In the genomic region with DNA sequence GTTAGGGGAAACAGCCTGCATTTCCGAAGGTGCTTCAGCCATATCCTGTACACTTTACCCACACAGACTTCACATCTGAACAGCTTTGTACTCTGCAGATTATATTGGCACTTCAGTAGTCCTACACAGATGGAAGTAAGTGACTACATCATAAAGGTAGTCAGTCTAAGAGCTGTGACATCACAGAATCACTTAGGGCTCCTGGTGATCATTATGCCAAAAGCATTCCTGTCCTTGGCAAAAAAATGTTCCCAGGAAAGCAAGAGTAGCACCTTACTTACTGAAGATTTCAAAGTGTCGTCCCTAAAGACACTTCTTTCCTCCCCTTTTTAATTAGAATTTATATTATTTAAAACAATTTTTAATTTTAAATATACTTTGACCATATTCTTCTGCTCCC, we compare ENCODE assay signal across 47 mouse cellular contexts. TPM values are rescaled to one million over a fixed set of nuclear protein-coding genes. Genes with fewer than 3 reads are reported as not detected.
"Had no signal": no experiment of that assay in that cellular context is flagged by ENCODE, and none has a peak within 500 bp of the region (broad histone marks: within the 10 kb centered on the region; RNA-seq: fewer than 3 reads in every experiment).

A gene (minus strand): TSS at position 101 of the 400 bp plus-strand sequence.

- H3K4me1 ChIP-seq: limb, embryonic 10.5 days; limb, embryonic 12.5 days; limb, embryonic 13.5 days; limb, embryonic 15.5 days; liver, embryonic 12.5 days; liver, embryonic 13.5 days; liver, embryonic 15.5 days; lung, embryonic 15.5 days; megakaryocyte, embryonic 14.5 days; midbrain, embryonic 10.5 days; midbrain, embryonic 12.5 days; midbrain, embryonic 13.5 days; midbrain, embryonic 15.5 days had no signal

- H3K36me3 ChIP-seq: limb, embryonic 10.5 days; limb, embryonic 12.5 days; limb, embryonic 13.5 days; limb, embryonic 15.5 days; liver, embryonic 12.5 days; liver, embryonic 13.5 days; liver, embryonic 15.5 days; lung, embryonic 15.5 days; midbrain, embryonic 10.5 days; midbrain, embryonic 12.5 days; midbrain, embryonic 13.5 days; midbrain, embryonic 15.5 days had no signal

- H3K27ac ChIP-seq: left cerebral cortex, adult 2 months; limb, embryonic 10.5 days; limb, embryonic 12.5 days; limb, embryonic 13.5 days; limb, embryonic 15.5 days; liver, embryonic 12.5 days; liver, embryonic 13.5 days; liver, embryonic 14.5 days; liver, embryonic 15.5 days; lung, embryonic 15.5 days; macrophage; midbrain, embryonic 10.5 days; midbrain, embryonic 12.5 days; midbrain, embryonic 13.5 days; midbrain, embryonic 15.5 days had no signal

- H3K27me3 ChIP-seq: limb, embryonic 12.5 days; limb, embryonic 13.5 days; limb, embryonic 15.5 days; liver, embryonic 12.5 days; liver, embryonic 13.5 days; liver, embryonic 15.5 days; lung, embryonic 15.5 days; megakaryocyte, embryonic 14.5 days; midbrain, embryonic 12.5 days; midbrain, embryonic 13.5 days; midbrain, embryonic 15.5 days had no signal

- DNase-seq: left cerebral cortex, postnatal 4 days; liver; liver, embryonic 13.5 days; liver, postnatal 0 days; lung, adult 18-20 months; lung, adult 2 months; lung, embryonic 14.5 days; lung, postnatal 10 days; lung, postnatal 14 days; lung, postnatal 36 days; lung, postnatal 4 days; midbrain, embryonic 14.5 days had no signal

- H3K4me3 ChIP-seq: left cerebral cortex, adult 2 months; limb, embryonic 10.5 days; limb, embryonic 12.5 days; limb, embryonic 13.5 days; limb, embryonic 15.5 days; liver, embryonic 12.5 days; liver, embryonic 13.5 days; liver, embryonic 15.5 days; lung, embryonic 15.5 days; megakaryocyte, embryonic 14.5 days; midbrain, embryonic 10.5 days; midbrain, embryonic 12.5 days; midbrain, embryonic 13.5 days; midbrain, embryonic 15.5 days; myocyte had no signal

RNA-seq across cellular contexts. Expression of the gene that starts here (rescaled TPM):
- total RNA-seq: left cerebral cortex, adult 2 months; left cerebral cortex, adult 8-10 months; left cerebral cortex, postnatal 10 days; left cerebral cortex, postnatal 14 days; left cerebral cortex, postnatal 25 days; left cerebral cortex, postnatal 36 days; left cerebral cortex, postnatal 4 days; liver, adult 2 months; megakaryocyte progenitor cell, adult 5-6 weeks; megakaryocyte, adult 5-6 weeks; megakaryocyte-erythroid progenitor cell, adult 5-6 weeks; midbrain, postnatal 0 days; monocyte, adult 5-6 weeks had no signal
- polyA plus RNA-seq: limb, embryonic 10.5 days; limb, embryonic 11.5 days; limb, embryonic 12.5 days; limb, embryonic 13.5 days; limb, embryonic 14.5 days; limb, embryonic 15.5 days; liver, adult 2 months; liver, embryonic 11.5 days; liver, embryonic 12.5 days; liver, embryonic 13.5 days; liver, embryonic 14.5 days; liver, embryonic 15.5 days; liver, embryonic 16.5 days; liver, postnatal 0 days; lung, adult 2 months; lung, embryonic 14.5 days; lung, embryonic 15.5 days; lung, embryonic 16.5 days; lung, postnatal 0 days; macrophage; midbrain, embryonic 10.5 days; midbrain, embryonic 11.5 days; midbrain, embryonic 12.5 days; midbrain, embryonic 13.5 days; midbrain, embryonic 14.5 days; midbrain, embryonic 15.5 days; midbrain, embryonic 16.5 days; midbrain, postnatal 0 days; myocyte had no signal
